ENCODE assay signal across 8 mouse cellular contexts in genomic region chr6:125355197-125355741, GRCm38 (mm10). TPM values are rescaled to one million over a fixed set of nuclear protein-coding genes. Genes with fewer than 3 reads are reported as not detected.
DNase-seq lines count a peak whose midpoint lies in the region; ATAC-seq and TF ChIP-seq lines count a peak whose summit lies in the region.

No protein-coding gene starts in this region.

- peaks cover 43% of the 10 kb centered on the region for H3K4me1 ChIP-seq in kidney, postnatal 0 days (replicated peaks; ENCODE audit: insufficient read depth, low read length)
- H3K4me1 ChIP-seq in limb, embryonic 11.5 days (ENCODE audit: control insufficient read depth, insufficient read depth, low read length): peaks cover 38% of the 10 kb centered on the region
- peaks cover 43% of the 10 kb centered on the region for H3K4me1 ChIP-seq in small intestine, adult 2 months (ENCODE audit: control insufficient read depth, insufficient read depth, insufficient read length, low read length)

- H3K4me2 ChIP-seq in kidney, postnatal 0 days (ENCODE audit: low read length): peak overlapping the region; percentile 49
- peak overlapping the region; percentile 38 for H3K4me2 ChIP-seq in limb, embryonic 11.5 days (ENCODE audit: low read depth, severe bottlenecking)

- H3K4me3 ChIP-seq in kidney, postnatal 0 days (replicated peaks; ENCODE audit: low read depth, low read length): no peak overlapping the region
- 0 out of 2 replicates have a peak overlapping the region, but pooled peaks have one; percentile 5 for H3K4me3 ChIP-seq in limb, embryonic 11.5 days (ENCODE audit: low read depth, low read length)
- peak overlapping the region; percentile 39 for H3K4me3 ChIP-seq in small intestine, adult 2 months (ENCODE audit: low read depth, low read length)

- peaks cover 21% of the 10 kb centered on the region for H3K36me3 ChIP-seq in kidney, postnatal 0 days (ENCODE audit: insufficient read depth, low read length)
- H3K36me3 ChIP-seq in limb, embryonic 11.5 days (ENCODE audit: control insufficient read depth, insufficient read depth, low read length): peaks cover 17% of the 10 kb centered on the region
- H3K36me3 ChIP-seq in small intestine, adult 2 months (ENCODE audit: control insufficient read depth, insufficient read depth, low read length): peaks cover 40% of the 10 kb centered on the region

- TF ChIP-seq CTCF in kidney, postnatal 0 days (IDR thresholded peaks at IDR 0.05; ENCODE audit: low read depth): no peak
- no peak for TF ChIP-seq CTCF in small intestine, adult 2 months (IDR thresholded peaks at IDR 0.05; ENCODE audit: extremely low read depth, insufficient read length, insufficient replicate concordance, low read depth, low read length)

- ATAC-seq in kidney, postnatal 0 days (replicated peaks; ENCODE audit: low FRiP score, low read depth): no peak
- peak; percentile 8; the same call in 1 of the 2 replicates for ATAC-seq in limb, embryonic 11.5 days (ENCODE audit: insufficient number of reproducible peaks, low FRiP score, low TSS enrichment, low read depth)
- no peak for ATAC-seq in granulocyte monocyte progenitor cell, adult 5-6 weeks (replicated peaks; ENCODE audit: poor library complexity, severe bottlenecking)

- H3K9ac ChIP-seq in kidney, postnatal 0 days (ENCODE audit: low read depth, low read length): no peak overlapping the region
- H3K9ac ChIP-seq in limb, embryonic 11.5 days (ENCODE audit: low read length): no peak overlapping the region

- WGBS in kidney, postnatal 0 days: 10% methylated on average over 10 of the region's 10 CpGs
- 0% methylated on average over 10 of the region's 10 CpGs for WGBS in limb, embryonic 11.5 days
- 4% methylated on average over 10 of the region's 10 CpGs for WGBS in small intestine, adult 2 months

- peak; percentile 51 for DNase-seq in kidney, postnatal 0 days (ENCODE audit: low spot score)
- DNase-seq in kidney, adult 8-10 months: no peak
- peak; percentile 45 for DNase-seq in embryo, embryonic 9.5 days (ENCODE audit: extremely low spot score)
- DNase-seq in limb, embryonic 11.5 days (ENCODE audit: low spot score): peak; percentile 53
- no peak for DNase-seq in left cerebral cortex, adult 18-20 months (ENCODE audit: low spot score in 2 of 2)
- DNase-seq in spleen, postnatal 36 days (ENCODE audit: low spot score in 2 of 2): no peak

- no peak for TF ChIP-seq POLR2A in small intestine, adult 2 months (IDR thresholded peaks at IDR 0.05; ENCODE audit: low read depth, low read length)

- H3K9me3 ChIP-seq in kidney, postnatal 0 days (replicated peaks; ENCODE audit: low read length): no peaks in the 10 kb centered on the region
- H3K9me3 ChIP-seq in limb, embryonic 11.5 days (ENCODE audit: control insufficient read depth, low read length): no peaks in the 10 kb centered on the region

- no peaks in the 10 kb centered on the region for H3K27me3 ChIP-seq in kidney, postnatal 0 days (ENCODE audit: insufficient read depth, low read length)
- no peaks in the 10 kb centered on the region for H3K27me3 ChIP-seq in limb, embryonic 11.5 days (ENCODE audit: control insufficient read depth, insufficient read depth, low read length)
- H3K27me3 ChIP-seq in small intestine, adult 2 months (ENCODE audit: control insufficient read depth, insufficient read depth, low read length): no peaks in the 10 kb centered on the region

- H3K27ac ChIP-seq in kidney, postnatal 0 days: peak overlapping the region; percentile 73
- 0 out of 2 replicates have a peak overlapping the region, but pooled peaks have one; percentile 16 for H3K27ac ChIP-seq in limb, embryonic 11.5 days (replicated peaks; ENCODE audit: low read depth, low read length)
- peak overlapping the region; percentile 49 for H3K27ac ChIP-seq in small intestine, adult 2 months (ENCODE audit: insufficient read depth, low read depth, low read length)

RNA-seq across cellular contexts. Expression of gene Tnfrsf1a, which starts 6.1 kb away (rescaled TPM):
- 77.9 and 80.4 TPM in 2 replicates for polyA plus RNA-seq in kidney, postnatal 0 days (2015; fragmentation: Nextera tagmentation; extraction: Ambion mirVana)
- polyA plus RNA-seq in limb, embryonic 11.5 days (2014; fragmentation: Nextera tagmentation; extraction: Ambion mirVana): 45.4 and 46.6 TPM in 2 replicates
- 90.5 and 207 TPM in 2 replicates for polyA plus RNA-seq in small intestine, adult 2 months (2012; rRNA removed)
- 10 to 100 TPM; 10.9 to 13.4 TPM for total RNA-seq in left cerebral cortex, adult 18-20 months (2021)
- total RNA-seq in granulocyte monocyte progenitor cell, adult 5-6 weeks (2014; fragmentation: Nextera tagmentation): 89.1 and 104 TPM in 2 replicates
- 54.4 and 88.8 TPM in 2 replicates for total RNA-seq in granulocyte monocyte progenitor cell, adult 5-6 weeks (2017)

RNA-seq across cellular contexts. Expression of gene Plekhg6, which starts 25.3 kb away (rescaled TPM):
- polyA plus RNA-seq in kidney, postnatal 0 days (2015; fragmentation: Nextera tagmentation; extraction: Ambion mirVana): 3.1 and 3.4 TPM in 2 replicates
- 0.13 and 0.27 TPM in 2 replicates for polyA plus RNA-seq in limb, embryonic 11.5 days (2014; fragmentation: Nextera tagmentation; extraction: Ambion mirVana)
- 26.0 and 66.6 TPM in 2 replicates for polyA plus RNA-seq in small intestine, adult 2 months (2012; rRNA removed)
- total RNA-seq in left cerebral cortex, adult 18-20 months (2021): under 1 TPM; 0.35 to 0.56 TPM
- not detected in 2 replicates for total RNA-seq in granulocyte monocyte progenitor cell, adult 5-6 weeks (2014; fragmentation: Nextera tagmentation)
- total RNA-seq in granulocyte monocyte progenitor cell, adult 5-6 weeks (2017): not detected in 2 replicates

RNA-seq across cellular contexts. Expression of gene Scnn1a, which starts 34.8 kb away (rescaled TPM):
- 19.9 and 22.7 TPM in 2 replicates for polyA plus RNA-seq in kidney, postnatal 0 days (2015; fragmentation: Nextera tagmentation; extraction: Ambion mirVana)
- 1.2 and 1.3 TPM in 2 replicates for polyA plus RNA-seq in limb, embryonic 11.5 days (2014; fragmentation: Nextera tagmentation; extraction: Ambion mirVana)
- polyA plus RNA-seq in small intestine, adult 2 months (2012; rRNA removed): 11.7 and 11.9 TPM in 2 replicates
- total RNA-seq in left cerebral cortex, adult 18-20 months (2021): 1 to 10 TPM; 2.6 to 3.6 TPM
- 16.2 and 18.9 TPM in 2 replicates for total RNA-seq in granulocyte monocyte progenitor cell, adult 5-6 weeks (2014; fragmentation: Nextera tagmentation)
- 1.4 and 1.8 TPM in 2 replicates for total RNA-seq in granulocyte monocyte progenitor cell, adult 5-6 weeks (2017)

RNA-seq across cellular contexts. Expression of gene Ltbr, which starts 41.6 kb away (rescaled TPM):
- polyA plus RNA-seq in kidney, postnatal 0 days (2015; fragmentation: Nextera tagmentation; extraction: Ambion mirVana): 69.8 and 71.6 TPM in 2 replicates
- 34.5 and 36.6 TPM in 2 replicates for polyA plus RNA-seq in limb, embryonic 11.5 days (2014; fragmentation: Nextera tagmentation; extraction: Ambion mirVana)
- polyA plus RNA-seq in small intestine, adult 2 months (2012; rRNA removed): 122 and 167 TPM in 2 replicates
- total RNA-seq in left cerebral cortex, adult 18-20 months (2021): 1 to 10 TPM; 8.1 to 9.5 TPM
- total RNA-seq in granulocyte monocyte progenitor cell, adult 5-6 weeks (2014; fragmentation: Nextera tagmentation): 36.4 and 50.3 TPM in 2 replicates
- total RNA-seq in granulocyte monocyte progenitor cell, adult 5-6 weeks (2017): 29.9 and 36.3 TPM in 2 replicates

Comparison
In these comparisons a context has a peak if more than half of its experiments do, and no peak if none do; other contexts are left out.
1. DNase-seq: peak in kidney, postnatal 0 days (single experiment), embryo, embryonic 9.5 days (single experiment) and limb, embryonic 11.5 days (single experiment); none in kidney, adult 8-10 months (0 of 2), left cerebral cortex, adult 18-20 months (0 of 2) and spleen, postnatal 36 days (0 of 2).
2. H3K27ac ChIP-seq: peak in every context shown above with its lines; median percentile 73 in kidney, postnatal 0 days; 49 in small intestine, adult 2 months; 16 in limb, embryonic 11.5 days.